8 mouse cellular contexts compared by ENCODE assay signal in genomic region chr2:155991863-155992321, GRCm38 (mm10). TPM values are rescaled to one million over a fixed set of nuclear protein-coding genes. Genes with fewer than 3 reads are reported as not detected.
DNase-seq lines count a peak whose midpoint lies in the region.

No protein-coding gene starts in this region.

- peak; percentile 21 to 43 for DNase-seq in left cerebral cortex, adult 18-20 months (ENCODE audit: low spot score in 2 of 2)
- DNase-seq in left cerebral cortex, adult 11 months (ENCODE audit: low spot score), result no peak
- DNase-seq in cerebellum, adult 11-12 months, result peak; percentile 99
- DNase-seq in gastrocnemius, postnatal 14 days, result peak; percentile 68
- DNase-seq in kidney, postnatal 14 days, result peak; percentile 71
- peak; percentile 74 to 81 for DNase-seq in lung, adult 18-20 months
- DNase-seq in spleen, postnatal 4 days (ENCODE audit: low spot score in 2 of 2), result peak; percentile 77 to 85
- no peak for DNase-seq in thymus, postnatal 14 days

- intact Hi-C loops in gastrocnemius, postnatal 14 days (cut with DNase I; ENCODE audit: low total_unique reads), result loop anchor here (5.0 kb wide), 1 partner anchor 130 kb away; no protein-coding TSS in a partner anchor

RNA-seq across cellular contexts. Expression of gene 6430550D23Rik, which starts 15.9 kb away (rescaled TPM):
- 1 to 10 TPM in 1 of 2 experiments, under 1 TPM in 1; 0.74 to 1.4 TPM for total RNA-seq in left cerebral cortex, adult 18-20 months (2021)
- total RNA-seq in gastrocnemius, postnatal 14 days (2021), result under 1 TPM; 0.29 to 0.31 TPM

RNA-seq across cellular contexts. Expression of gene Ergic3, which starts 16.0 kb away (rescaled TPM):
- total RNA-seq in left cerebral cortex, adult 18-20 months (2021), result 100 to 1,000 TPM; 216 to 235 TPM
- total RNA-seq in gastrocnemius, postnatal 14 days (2021), result 10 to 100 TPM; 58.2 to 60.4 TPM

RNA-seq across cellular contexts. Expression of gene Cep250, which starts 35.6 kb away (rescaled TPM):
- total RNA-seq in left cerebral cortex, adult 18-20 months (2021), result 10 to 100 TPM; 18.2 to 19.5 TPM
- 1 to 10 TPM; 5.5 to 5.6 TPM for total RNA-seq in gastrocnemius, postnatal 14 days (2021)

RNA-seq across cellular contexts. Expression of gene Gdf5, which starts 46.7 kb away (rescaled TPM):
- total RNA-seq in left cerebral cortex, adult 18-20 months (2021), result under 1 TPM; 0.19 to 0.21 TPM
- total RNA-seq in gastrocnemius, postnatal 14 days (2021), result not detected

RNA-seq across cellular contexts. Expression of gene Gm15557, which starts 51.4 kb away (rescaled TPM):
- total RNA-seq in left cerebral cortex, adult 18-20 months (2021), result not detected
- not detected for total RNA-seq in gastrocnemius, postnatal 14 days (2021)

Comparison
In these comparisons a context has a peak if more than half of its experiments do, and no peak if none do; other contexts are left out.
1. DNase-seq: peak in left cerebral cortex, adult 18-20 months (2 of 2), cerebellum, adult 11-12 months (single experiment), gastrocnemius, postnatal 14 days (single experiment), kidney, postnatal 14 days (single experiment), lung, adult 18-20 months (2 of 2) and spleen, postnatal 4 days (2 of 2); none in left cerebral cortex, adult 11 months (single experiment) and thymus, postnatal 14 days (single experiment).